Mouse (Mus musculus): ENCODE data around the gene Ddx39. TPM values are rescaled to one million over a fixed set of nuclear protein-coding genes. Genes with fewer than 3 reads are reported as not detected.

The Ddx39 gene
- total RNA-seq, 2 experiments from 2014 or later = 37.5 to 38.4 TPM

- intact Hi-C loops (cut with DNase I) = loop anchor here (2.0 kb wide), 1 partner anchor 16 kb away; the partner anchor contains the start of gene Ddx39
- DNase-seq = peak; percentile 83 to 86
These were observed 16.1 kb upstream of the Ddx39 start, which contains the start of gene Pkn1 for GRCm38 (mm10) chr8:83698661-83699453. Pkn1 (minus strand) TSS chr8:83699179.

- intact Hi-C loops (cut with DNase I) = loop anchor here (2.0 kb wide), 1 partner anchor 15 kb away; the partner anchor contains the start of gene Ddx39
These were observed 15.4 kb upstream of the Ddx39 start for GRCm38 (mm10) chr8:83699566-83699965.

GRCm38 (mm10) chr8:83700423-83701085 lies 14.4 kb upstream of the Ddx39 start:
- intact Hi-C loops (cut with DNase I) = no loop called here
- DNase-seq = peak in 1 of 2 experiments; percentile 33

More at GRCm38 (mm10) chr8:83699566-83699965, 15.4 kb upstream of the Ddx39 start:
- DNase-seq = no peak

GRCm38 (mm10) chr8:83703426-83703825 lies 11.6 kb upstream of the Ddx39 start:
- intact Hi-C loops (cut with DNase I) = no loop called here
- no peak for DNase-seq

GRCm38 (mm10) chr8:83706411-83706810 lies 8.6 kb upstream of the Ddx39 start:
- intact Hi-C loops (cut with DNase I) = no loop called here
- no peak for DNase-seq

GRCm38 (mm10) chr8:83707554-83707953 lies 7.4 kb upstream of the Ddx39 start:
- no peak for DNase-seq
- intact Hi-C loops (cut with DNase I) = no loop called here

GRCm38 (mm10) chr8:83714676-83715030 lies 324 bp upstream of the Ddx39 start:
- no peak for DNase-seq
- intact Hi-C loops (cut with DNase I) = loop anchor here (2.0 to 5.0 kb wide), 2 partner anchors 16 to 52 kb away; partner anchors contain the start of gene Pkn1

- intact Hi-C loops (cut with DNase I) = loop anchor here (2.0 to 5.0 kb wide), 2 partner anchors 17 to 53 kb away; partner anchors contain the start of gene Pkn1
These were observed 794 bp downstream of the Ddx39 start for GRCm38 (mm10) chr8:83715771-83716170.

GRCm38 (mm10) chr8:83716563-83716962 lies 1.6 kb downstream of the Ddx39 start:
- no peak for DNase-seq
- intact Hi-C loops (cut with DNase I) = loop anchor here (5.0 kb wide), 1 partner anchor 54 kb away; no protein-coding TSS in a partner anchor

More at GRCm38 (mm10) chr8:83715771-83716170, 794 bp downstream of the Ddx39 start:
- peak in 1 of 2 experiments; percentile 20 for DNase-seq

- intact Hi-C loops (cut with DNase I) = loop anchor here (5.0 kb wide), 1 partner anchor 57 kb away; no protein-coding TSS in a partner anchor
- DNase-seq = no peak
These were observed 4.1 kb downstream of the Ddx39 start for GRCm38 (mm10) chr8:83719048-83719447.

GRCm38 (mm10) chr8:83719693-83720092 lies 4.7 kb downstream of the Ddx39 start:
- DNase-seq = no peak
- intact Hi-C loops (cut with DNase I) = loop anchor here (5.0 kb wide), 1 partner anchor 57 kb away; no protein-coding TSS in a partner anchor

- intact Hi-C loops (cut with DNase I) = no loop called here
- DNase-seq = peak; percentile 76 to 79
These were observed 6.5 kb downstream of the Ddx39 start for GRCm38 (mm10) chr8:83721405-83722025.

GRCm38 (mm10) chr8:83722631-83723030 lies 7.7 kb downstream of the Ddx39 start:
- DNase-seq = no peak
- intact Hi-C loops (cut with DNase I) = no loop called here

- no peak for DNase-seq
- intact Hi-C loops (cut with DNase I) = loop anchor here (2.0 kb wide), 2 partner anchors 59 to 171 kb away; no protein-coding TSS in a partner anchor
These were observed 8.6 kb downstream of the Ddx39 start for GRCm38 (mm10) chr8:83723447-83724083.

GRCm38 (mm10) chr8:83724697-83725482 lies 9.9 kb downstream of the Ddx39 start:
- intact Hi-C loops (cut with DNase I) = loop anchor here (2.0 kb wide), 2 partner anchors 58 to 170 kb away; no protein-coding TSS in a partner anchor
- DNase-seq = peak; percentile 85 to 91

- intact Hi-C loops (cut with DNase I) = loop anchor here (2.0 kb wide), 2 partner anchors 57 to 169 kb away; no protein-coding TSS in a partner anchor
- no peak for DNase-seq
These were observed 10.6 kb downstream of the Ddx39 start for GRCm38 (mm10) chr8:83725521-83726102.

- intact Hi-C loops (cut with DNase I) = no loop called here
- DNase-seq = peak; percentile 60 to 72
These were observed 14.2 kb downstream of the Ddx39 start for GRCm38 (mm10) chr8:83729009-83729807.

GRCm38 (mm10) chr8:83731906-83732305 lies 16.9 kb downstream of the Ddx39 start:
- intact Hi-C loops (cut with DNase I) = no loop called here
- no peak for DNase-seq

All from heart, postnatal 10 days (tissue).